Mouse (Mus musculus) intestine, postnatal 0 days (tissue): ENCODE measurements around the gene Bpifa3. TPM values are rescaled to one million over a fixed set of nuclear protein-coding genes. Genes with fewer than 3 reads are reported as not detected.
"Not testable (repeated sequence)": the region's sequence is repeated elsewhere in the genome, so short reads cannot be mapped to it uniquely, and the experiment has no call there.

ENCODE experiments used
- ATAC-seq: fragments of 200-750 bp; cut with Nextera tagmentation; 2 replicates; pipeline ENCODE4 v1.8.0; 2017; ENCODE audit warnings: mild to moderate bottlenecking, moderate TSS enrichment, moderate library complexity
- H3K27ac ChIP-seq: fragments of 300-500 bp; sonication (generic); 2 replicates; pipeline ENCODE4 v1.5.1; 2014; ENCODE audit warnings: mild to moderate bottlenecking, low read depth, low read length, moderate library complexity
- H3K27me3 ChIP-seq: fragments of 300-500 bp; sonication (generic); replicated peaks from 2 replicates; pipeline ENCODE4 v1.6.1; 2014; ENCODE audit warnings: low read length, mixed read lengths; ENCODE audit not compliant: control insufficient read depth, insufficient read depth
- H3K36me3 ChIP-seq: fragments of 300-500 bp; sonication (generic); 2 replicates; pipeline ENCODE4 v1.6.1; 2014; ENCODE audit warnings: mild to moderate bottlenecking, moderate library complexity; ENCODE audit not compliant: control insufficient read depth, insufficient read depth
- H3K4me1 ChIP-seq: fragments of 300-500 bp; sonication (generic); replicated peaks from 2 replicates; pipeline ENCODE4 v1.6.1; 2014; ENCODE audit warnings: antibody characterized with exemption, low read length, mixed read lengths; ENCODE audit not compliant: control insufficient read depth, insufficient read depth
- H3K4me2 ChIP-seq: fragments of 300-500 bp; sonication (generic); replicated peaks from 2 replicates; pipeline ENCODE4 v1.6.1; 2014; ENCODE audit warnings: low read depth, mild to moderate bottlenecking, moderate library complexity
- H3K4me3 ChIP-seq: fragments of 300-500 bp; sonication (generic); 2 replicates; pipeline ENCODE4 v1.5.1; 2014; ENCODE audit warnings: low read depth, low read length
- H3K9ac ChIP-seq: fragments of 300-500 bp; sonication (generic); 2 replicates; pipeline ENCODE4 v1.6.1; 2014; ENCODE audit warnings: mild to moderate bottlenecking, low read depth, low read length
- H3K9me3 ChIP-seq: fragments of 300-500 bp; sonication (generic); 2 replicates; pipeline ENCODE4 v1.6.1; 2016; ENCODE audit warnings: mixed run types; ENCODE audit not compliant: control insufficient read depth
- CTCF ChIP-seq: sonication (generic); IDR thresholded peaks from 2 replicates; pipeline ENCODE4 v1.5.1; 2016; ENCODE audit warnings: low read depth, mild to moderate bottlenecking, control low read depth, antibody characterized with exemption, moderate library complexity
- WGBS: fragments of 180-500 bp; shearing (Covaris S2); extraction: QIAGEN DNeasy Blood & Tissue Kit; methylation state at CpG from one replicate; pipeline ENCODE4 v1.1.7; 2014; 5-methylcytosine and 5-hydroxymethylcytosine counted together
- polyA plus RNA-seq: library from polyadenylated mRNA; unstranded; fragments of >200 nt; fragmentation: Nextera tagmentation; extraction: Ambion mirVana; gene quantifications from 2 replicates; pipeline ENCODE4 v1.2.1, GENCODE M21; 2015

The Bpifa3 gene
- polyA plus RNA-seq, 1 experiment from 2014 or later = not detected

DNA sequence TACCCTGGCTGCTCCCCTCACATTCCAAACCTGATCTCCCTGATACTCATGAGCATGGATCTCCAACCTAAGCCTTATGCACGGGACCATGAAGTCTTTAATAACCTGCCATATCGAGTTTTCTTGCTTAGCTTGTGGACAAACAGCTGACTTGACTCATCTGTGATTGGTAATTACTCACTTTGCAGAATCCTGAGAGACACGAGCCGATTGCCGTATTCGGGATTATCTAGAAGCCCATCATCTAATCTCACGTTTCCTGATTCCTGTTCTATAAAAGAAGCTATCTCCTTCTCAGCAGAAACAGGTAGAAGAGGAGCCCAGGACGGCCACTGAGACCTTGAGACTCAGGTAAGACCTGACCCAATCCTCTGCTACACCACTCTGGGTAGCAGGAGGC is 32.2 kb downstream of the Bpifa3 start, which contains the start of gene Bpifa5:
Bpifa5 (plus strand) TSS at position 301 of the 400 bp plus-strand sequence.
- H3K4me1 ChIP-seq = no peaks in the 10 kb centered on the region
- no peak within 1 kb of the TSS for H3K27ac ChIP-seq
- H3K4me2 ChIP-seq = no peak within 1 kb of the TSS
- ATAC-seq = no peak
- no peak within 1 kb of the TSS for H3K9ac ChIP-seq
- no peak for TF ChIP-seq CTCF
- no peaks in the 10 kb centered on the region for H3K36me3 ChIP-seq
- no peaks in the 10 kb centered on the region for H3K9me3 ChIP-seq
- 74% methylated on average over 8 of the region's 8 CpGs for WGBS
- no peak within 1 kb of the TSS for H3K4me3 ChIP-seq
- no peaks in the 10 kb centered on the region for H3K27me3 ChIP-seq

DNA sequence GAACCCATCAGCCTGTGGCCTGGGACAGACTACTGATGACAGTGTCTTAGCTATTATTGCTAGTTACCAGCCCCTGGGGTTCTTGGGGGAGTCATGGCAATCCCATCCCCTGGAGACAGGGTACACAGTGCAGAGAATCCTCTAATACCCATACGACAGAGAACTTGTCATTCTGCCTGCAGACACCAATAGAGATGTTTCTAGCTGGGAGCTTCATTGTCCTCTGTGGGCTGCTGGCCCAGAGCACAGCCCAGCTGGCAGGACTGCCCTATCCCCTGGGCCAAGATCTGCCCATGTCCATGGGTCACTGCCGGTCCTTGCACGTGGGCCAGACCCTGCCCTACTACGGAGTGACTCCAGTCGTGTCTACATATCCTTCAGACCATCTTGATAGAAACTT is 33.2 kb downstream of the Bpifa3 start:
- no peak for ATAC-seq

DNA sequence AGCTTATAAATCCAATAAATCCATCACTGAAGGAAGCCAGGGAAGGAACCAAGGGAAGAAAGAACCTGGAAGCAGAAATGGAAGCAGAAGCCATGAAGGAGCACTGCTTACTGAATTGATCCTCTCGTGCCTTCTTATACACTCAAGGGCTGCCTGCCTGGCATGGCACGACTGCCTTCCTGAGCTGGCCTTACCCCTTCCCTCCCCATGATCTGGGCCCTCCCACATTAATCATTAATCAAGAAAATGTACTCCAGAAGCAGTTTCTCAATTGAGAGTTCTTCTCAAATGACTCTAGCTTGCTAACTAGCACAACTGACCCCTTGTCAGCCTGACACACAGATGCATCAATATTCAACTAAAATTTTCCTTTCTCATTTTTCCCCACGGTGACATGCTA is 39.0 kb downstream of the Bpifa3 start:
- ATAC-seq = no peak

More for the DNA sequence above, 33.2 kb downstream of the Bpifa3 start:
- WGBS = 91% methylated on average over 5 of the region's 5 CpGs
- Histone ChIP-seq H3K36me3 (no peaks in the 10 kb centered on the region), H3K4me2 (no peak overlapping the region), H3K4me1 (no peaks in the 10 kb centered on the region), H3K4me3 (no peak overlapping the region), H3K27me3 (no peaks in the 10 kb centered on the region), H3K9me3 (no peaks in the 10 kb centered on the region), H3K9ac (no peak overlapping the region), H3K27ac (no peak overlapping the region)
- TF ChIP-seq CTCF = no peak

DNA sequence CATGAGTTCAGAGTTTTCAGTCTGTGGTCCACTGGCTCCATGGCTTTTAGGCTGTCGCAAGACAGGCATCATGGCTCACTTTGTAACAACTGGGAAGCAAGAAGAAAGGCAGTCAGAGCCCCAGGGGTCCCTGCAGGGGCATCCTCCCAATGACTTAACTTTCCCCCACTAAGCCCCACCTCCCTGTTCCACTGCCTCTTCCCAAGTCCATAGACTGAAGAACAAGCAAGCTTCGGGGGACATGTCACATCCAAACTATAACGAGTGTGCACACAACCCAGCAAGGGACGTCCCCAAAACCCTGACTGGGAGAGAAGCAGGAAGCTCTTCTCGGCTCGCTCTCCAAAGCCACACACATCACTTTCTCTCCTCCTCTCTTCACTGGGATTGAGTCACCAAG is 41.5 kb downstream of the Bpifa3 start:
- no peaks in the 10 kb centered on the region for H3K36me3 ChIP-seq
- no peak for TF ChIP-seq CTCF
- no peaks in the 10 kb centered on the region for H3K27me3 ChIP-seq
- no peak overlapping the region for H3K9ac ChIP-seq
- H3K27ac ChIP-seq = no peak overlapping the region
- no peak overlapping the region for H3K4me3 ChIP-seq
- no peak for ATAC-seq
- WGBS = 71% methylated on average over 6 of the region's 6 CpGs
- no peak overlapping the region for H3K4me2 ChIP-seq
- H3K9me3 ChIP-seq = no peaks in the 10 kb centered on the region
- no peaks in the 10 kb centered on the region for H3K4me1 ChIP-seq

More for the DNA sequence above, 39.0 kb downstream of the Bpifa3 start:
- Histone ChIP-seq H3K4me2 (no peak overlapping the region), H3K27me3 (no peaks in the 10 kb centered on the region), H3K4me3 (no peak overlapping the region), H3K9me3 (no peaks in the 10 kb centered on the region), H3K36me3 (no peaks in the 10 kb centered on the region), H3K4me1 (no peaks in the 10 kb centered on the region), H3K27ac (no peak overlapping the region), H3K9ac (no peak overlapping the region)
- TF ChIP-seq CTCF = no peak
- 38% methylated on average over 3 of the region's 3 CpGs for WGBS

DNA sequence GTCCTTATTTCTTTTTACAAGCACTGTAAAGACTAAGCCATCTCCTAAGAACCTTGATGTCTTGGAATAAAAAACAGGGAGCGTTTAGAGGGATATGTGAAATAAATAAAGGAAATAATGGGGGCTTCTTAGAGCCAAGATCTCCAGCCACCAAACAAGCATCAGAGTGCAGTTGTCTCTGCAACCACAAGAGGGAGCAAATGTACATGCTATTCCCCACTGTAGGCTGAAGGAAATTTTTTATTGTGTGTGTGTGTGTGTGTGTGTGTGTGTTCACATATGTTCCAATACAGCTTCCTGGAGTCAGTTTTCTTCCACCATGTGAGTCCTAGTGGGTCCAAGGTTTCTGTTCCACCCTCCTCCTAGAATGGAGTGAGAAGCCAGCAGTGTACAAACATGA is 43.2 kb downstream of the Bpifa3 start:
- ATAC-seq = no peak
- Histone ChIP-seq H3K9me3 (no peaks in the 10 kb centered on the region), H3K27me3 (no peaks in the 10 kb centered on the region)

DNA sequence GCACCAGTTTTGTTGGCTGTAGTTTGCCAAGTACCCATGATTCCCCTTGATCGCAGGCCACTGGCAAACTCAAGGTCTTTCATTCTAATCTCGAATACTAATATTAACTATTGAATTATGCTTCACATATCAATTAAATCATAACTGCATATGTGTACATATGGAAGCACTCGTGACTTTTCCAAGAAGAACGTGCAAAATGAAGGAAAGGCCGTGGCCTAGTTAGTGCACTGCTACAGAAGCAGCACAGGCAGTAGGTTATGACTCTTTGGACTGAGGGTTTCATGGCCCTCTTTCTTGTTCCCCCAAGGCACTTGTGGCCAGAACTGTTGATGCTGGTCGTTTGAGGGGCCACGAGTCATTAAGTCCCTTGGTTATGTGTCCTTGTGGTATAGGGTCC is 51.8 kb downstream of the Bpifa3 start:
- H3K27me3 ChIP-seq, H3K4me3 ChIP-seq, H3K4me1 ChIP-seq, H3K9ac ChIP-seq, H3K9me3 ChIP-seq, ATAC-seq, H3K27ac ChIP-seq, H3K36me3 ChIP-seq, H3K4me2 ChIP-seq: not testable (repeated sequence)
- 82% methylated on average over 7 of the region's 7 CpGs for WGBS

More for the DNA sequence above, 43.2 kb downstream of the Bpifa3 start:
- Histone ChIP-seq H3K4me3 (no peak overlapping the region), H3K27ac (no peak overlapping the region), H3K9ac (no peak overlapping the region), H3K4me1 (no peaks in the 10 kb centered on the region), H3K36me3 (no peaks in the 10 kb centered on the region), H3K4me2 (no peak overlapping the region)
- peak; percentile 80 for TF ChIP-seq CTCF
- WGBS = 46% methylated on average over 1 of the region's 1 CpGs

DNA sequence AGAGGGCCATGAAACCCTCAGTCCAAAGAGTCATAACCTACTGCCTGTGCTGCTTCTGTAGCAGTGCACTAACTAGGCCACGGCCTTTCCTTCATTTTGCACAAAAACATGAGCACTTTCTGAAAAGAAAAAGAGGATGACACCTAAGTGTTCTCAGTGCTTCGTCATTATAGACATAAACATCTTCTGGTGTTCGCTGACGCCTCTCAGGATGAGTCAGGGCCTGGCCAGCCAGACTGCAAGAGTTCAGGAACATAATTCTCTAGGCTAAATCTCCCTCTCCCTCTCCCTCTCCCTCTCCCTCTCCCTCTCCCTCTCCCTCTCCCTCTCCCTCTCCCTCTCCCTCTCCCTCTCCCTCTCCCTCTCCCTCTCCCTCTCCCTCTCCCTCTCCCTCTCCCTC is 52.9 kb downstream of the Bpifa3 start:
- not testable (repeated sequence) for H3K4me3 ChIP-seq, ATAC-seq, H3K36me3 ChIP-seq, H3K4me1 ChIP-seq, H3K9ac ChIP-seq, H3K27ac ChIP-seq, H3K9me3 ChIP-seq, H3K27me3 ChIP-seq, H3K4me2 ChIP-seq
- 47% methylated on average over 4 of the region's 4 CpGs for WGBS
